Mouse (Mus musculus): ENCODE results near the gene Arhgap15.

DNA sequence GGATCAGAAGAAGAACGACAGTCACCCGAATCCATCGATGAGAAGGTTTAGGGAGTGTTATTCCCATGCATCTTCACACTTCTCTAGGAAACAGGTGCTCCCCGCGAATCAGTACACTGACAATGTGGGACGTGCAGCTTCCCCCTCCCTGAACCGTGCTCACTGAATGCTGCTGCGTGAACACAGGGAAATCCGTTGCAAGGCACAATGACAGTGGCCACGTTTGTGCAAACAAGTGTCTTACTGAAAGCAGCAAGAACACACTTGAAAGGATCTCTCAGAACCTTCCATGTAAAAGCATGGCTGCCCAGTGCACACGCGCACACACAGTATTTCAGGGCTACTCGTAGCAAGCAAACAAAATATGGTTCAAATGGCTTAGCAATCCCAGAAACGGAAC is 237.4 kb downstream of the Arhgap15 start:
- TF ChIP-seq CTCF (IDR thresholded peaks at IDR 0.05; ENCODE audit: insufficient read depth, low read depth, low read length) (no peak), POLR2A (IDR thresholded peaks at IDR 0.05; ENCODE audit: insufficient read depth, low read depth, low read length) (no peak)
